Mouse (Mus musculus) megakaryocyte, embryonic 14.5 days (primary cell): Measurements from ENCODE around the gene Kif4.

ENCODE experiments used
- FLI1 ChIP-seq: IDR thresholded peaks from 2 replicates; pipeline ENCODE4 v1.6.1; 2012; ENCODE audit warnings: low read length, inconsistent platforms, mixed read lengths
- GATA1 ChIP-seq: IDR thresholded peaks from 3 replicates; pipeline ENCODE4 v1.6.1; 2012; ENCODE audit warnings: mixed read lengths, low read length, inconsistent platforms, borderline replicate concordance

- TF ChIP-seq GATA1 (no peak), FLI1 (no peak)
Observed at GRCm38 (mm10) chrX:100738918-100739317, 113.4 kb downstream of the Kif4 start.
